Mouse (Mus musculus) stomach, embryonic 16.5 days (tissue): ENCODE results near the gene Med19. TPM values are rescaled to one million over a fixed set of nuclear protein-coding genes. Genes with fewer than 3 reads are reported as not detected.
A peak's percentile ranks its signal among the peaks of the same experiment; 100 is the strongest.

ENCODE experiments used
- ATAC-seq: fragments of 200-750 bp; cut with Nextera tagmentation; 2 replicates; pipeline ENCODE4 v1.8.0; 2017; ENCODE audit warnings: moderate number of reproducible peaks, moderate TSS enrichment; ENCODE audit not compliant: insufficient read depth, low FRiP score
- H3K27ac ChIP-seq: fragments of 300-500 bp; sonication (generic); 2 replicates; pipeline ENCODE4 v1.5.1; 2014; ENCODE audit warnings: low read length
- H3K27me3 ChIP-seq: fragments of 300-500 bp; sonication (generic); 2 replicates; pipeline ENCODE4 v1.6.1; 2014; ENCODE audit warnings: low read length, control low read depth, mixed read lengths; ENCODE audit not compliant: control insufficient read depth, insufficient read depth
- H3K36me3 ChIP-seq: fragments of 300-500 bp; sonication (generic); 2 replicates; pipeline ENCODE4 v1.6.1; 2014; ENCODE audit warnings: low read length; ENCODE audit not compliant: control insufficient read depth, insufficient read depth
- H3K4me1 ChIP-seq: fragments of 300-500 bp; sonication (generic); 2 replicates; pipeline ENCODE4 v1.6.1; 2014; ENCODE audit warnings: low read length, control low read depth, mixed read lengths; ENCODE audit not compliant: control insufficient read depth, insufficient read depth
- H3K4me2 ChIP-seq: fragments of 300-500 bp; sonication (generic); 2 replicates; pipeline ENCODE4 v1.6.1; 2014; ENCODE audit warnings: low read depth, low read length, mixed read lengths
- H3K4me3 ChIP-seq: fragments of 300-500 bp; sonication (generic); replicated peaks from 2 replicates; pipeline ENCODE4 v1.5.1; 2014; ENCODE audit warnings: mild to moderate bottlenecking, low read length
- H3K9ac ChIP-seq: fragments of 300-500 bp; sonication (generic); 2 replicates; pipeline ENCODE4 v1.6.1; 2014; ENCODE audit warnings: low read length
- H3K9me3 ChIP-seq: fragments of 300-500 bp; sonication (generic); replicated peaks from 2 replicates; pipeline ENCODE4 v1.6.1; 2016; ENCODE audit warnings: low read length, control low read depth; ENCODE audit not compliant: control insufficient read depth
- WGBS: fragments of 180-500 bp; shearing (Covaris S2); extraction: QIAGEN DNeasy Blood & Tissue Kit; methylation state at CpG from one replicate; pipeline ENCODE4 v1.1.7; 2014; 5-methylcytosine and 5-hydroxymethylcytosine counted together
- polyA plus RNA-seq: library from polyadenylated mRNA; unstranded; fragments of >200 nt; fragmentation: Nextera tagmentation; extraction: Ambion mirVana; gene quantifications from 2 replicates; pipeline ENCODE4 v1.2.1, GENCODE M21; 2015

The Med19 gene
- polyA plus RNA-seq, 1 experiment from 2014 or later: 28.3 TPM

GRCm38 (mm10) chr2:84638428-84639220 is 39.6 kb upstream of the Med19 start:
- ATAC-seq: no peak
- H3K9me3 ChIP-seq: no peaks in the 10 kb centered on the region
- WGBS: 28% methylated on average over 5 of the region's 5 CpGs
- no peak overlapping the region for H3K4me3 ChIP-seq
- H3K27ac ChIP-seq: peak overlapping the region; percentile 96
- H3K36me3 ChIP-seq: no peaks in the 10 kb centered on the region
- 0 out of 2 replicates have a peak overlapping the region, but pooled peaks have one; percentile 10 for H3K9ac ChIP-seq
- peak overlapping the region; percentile 53 for H3K4me2 ChIP-seq
- H3K4me1 ChIP-seq: peaks cover 71% of the 10 kb centered on the region
- H3K27me3 ChIP-seq: no peaks in the 10 kb centered on the region

- no peak overlapping the region for H3K9ac ChIP-seq
- no peaks in the 10 kb centered on the region for H3K36me3 ChIP-seq
- H3K9me3 ChIP-seq: no peaks in the 10 kb centered on the region
- H3K4me2 ChIP-seq: no peak overlapping the region
- no peaks in the 10 kb centered on the region for H3K27me3 ChIP-seq
- no peak overlapping the region for H3K27ac ChIP-seq
- no peak for ATAC-seq
- no peak overlapping the region for H3K4me3 ChIP-seq
- H3K4me1 ChIP-seq: peaks cover 56% of the 10 kb centered on the region
Observed at GRCm38 (mm10) chr2:84640833-84641232, 37.4 kb upstream of the Med19 start.

- H3K9me3 ChIP-seq: no peaks in the 10 kb centered on the region
- H3K4me2 ChIP-seq: peak overlapping the region; percentile 10; the same call in 1 of the 2 replicates
- no peak for ATAC-seq
- WGBS: 67% methylated on average over 1 of the region's 1 CpGs
- H3K9ac ChIP-seq: no peak overlapping the region
- H3K4me3 ChIP-seq: no peak overlapping the region
- H3K4me1 ChIP-seq: peaks cover 31% of the 10 kb centered on the region
- H3K36me3 ChIP-seq: no peaks in the 10 kb centered on the region
- H3K27ac ChIP-seq: no peak overlapping the region
- no peaks in the 10 kb centered on the region for H3K27me3 ChIP-seq
Observed at GRCm38 (mm10) chr2:84646138-84646537, 32.1 kb upstream of the Med19 start.

GRCm38 (mm10) chr2:84647051-84647568 is 31.1 kb upstream of the Med19 start:
- Histone ChIP-seq H3K4me1 (peaks cover 30% of the 10 kb centered on the region), H3K4me3 (peak overlapping the region; percentile 54), H3K27me3 (no peaks in the 10 kb centered on the region), H3K36me3 (no peaks in the 10 kb centered on the region), H3K27ac (no peak overlapping the region), H3K9ac (no peak overlapping the region), H3K4me2 (peak overlapping the region; percentile 72), H3K9me3 (no peaks in the 10 kb centered on the region)
- WGBS: 90% methylated on average over 6 of the region's 6 CpGs
- ATAC-seq: no peak

- 17% methylated on average over 6 of the region's 6 CpGs for WGBS
- H3K27ac ChIP-seq: peak overlapping the region; percentile 42; the same call in 1 of the 2 replicates
- no peaks in the 10 kb centered on the region for H3K36me3 ChIP-seq
- H3K27me3 ChIP-seq: no peaks in the 10 kb centered on the region
- peak overlapping the region; percentile 76 for H3K9ac ChIP-seq
- ATAC-seq: no peak
- peaks cover 21% of the 10 kb centered on the region for H3K4me1 ChIP-seq
- peak overlapping the region; percentile 72 for H3K4me2 ChIP-seq
- no peaks in the 10 kb centered on the region for H3K9me3 ChIP-seq
- H3K4me3 ChIP-seq: peak overlapping the region; percentile 54
Observed at GRCm38 (mm10) chr2:84648369-84648768, 29.8 kb upstream of the Med19 start.

- Histone ChIP-seq H3K27me3 (no peaks in the 10 kb centered on the region), H3K36me3 (no peaks in the 10 kb centered on the region), H3K9me3 (no peaks in the 10 kb centered on the region), H3K9ac (peak overlapping the region; percentile 86), H3K4me2 (peak overlapping the region; percentile 72), H3K4me1 (peaks cover 15% of the 10 kb centered on the region), H3K4me3 (peak overlapping the region; percentile 78), H3K27ac (peak overlapping the region; percentile 93)
- WGBS: 0% methylated on average over 10 of the region's 10 CpGs
- ATAC-seq: no peak
Observed at GRCm38 (mm10) chr2:84649674-84650073, 28.5 kb upstream of the Med19 start.

GRCm38 (mm10) chr2:84650464-84651195 is 27.6 kb upstream of the Med19 start, which contains the start of gene Ctnnd1:
TSS of gene Ctnnd1 (minus strand) at chr2:84650765.
- no peaks in the 10 kb centered on the region for H3K36me3 ChIP-seq
- peak within 1 kb of the TSS; percentile 72 for H3K4me2 ChIP-seq
- peak within 1 kb of the TSS; percentile 78 for H3K4me3 ChIP-seq
- 0% methylated on average over 15 of the region's 15 CpGs for WGBS
- H3K9ac ChIP-seq: peak within 1 kb of the TSS; percentile 90
- H3K4me1 ChIP-seq: peaks cover 15% of the 10 kb centered on the region
- no peaks in the 10 kb centered on the region for H3K9me3 ChIP-seq
- H3K27ac ChIP-seq: peak within 1 kb of the TSS; percentile 99
- H3K27me3 ChIP-seq: no peaks in the 10 kb centered on the region
- ATAC-seq: peak; percentile 99

- no peak overlapping the region for H3K4me3 ChIP-seq
- H3K27ac ChIP-seq: no peak overlapping the region
- H3K36me3 ChIP-seq: no peaks in the 10 kb centered on the region
- no peaks in the 10 kb centered on the region for H3K9me3 ChIP-seq
- ATAC-seq: no peak
- H3K4me2 ChIP-seq: no peak overlapping the region
- H3K27me3 ChIP-seq: no peaks in the 10 kb centered on the region
- H3K4me1 ChIP-seq: peaks cover 4% of the 10 kb centered on the region
- H3K9ac ChIP-seq: no peak overlapping the region
Observed at GRCm38 (mm10) chr2:84653354-84653753, 24.8 kb upstream of the Med19 start.

- WGBS: 70% methylated on average over 1 of the region's 1 CpGs
- ATAC-seq: no peak
Observed at GRCm38 (mm10) chr2:84655864-84656263, 22.3 kb upstream of the Med19 start.

More at GRCm38 (mm10) chr2:84655864-84656263, 22.3 kb upstream of the Med19 start:
- no peak overlapping the region for H3K9ac ChIP-seq
- H3K36me3 ChIP-seq: no peaks in the 10 kb centered on the region
- no peak overlapping the region for H3K27ac ChIP-seq
- no peaks in the 10 kb centered on the region for H3K9me3 ChIP-seq
- peaks cover 4% of the 10 kb centered on the region; the same call in 1 of the 2 replicates for H3K4me1 ChIP-seq
- H3K4me2 ChIP-seq: no peak overlapping the region
- H3K27me3 ChIP-seq: no peaks in the 10 kb centered on the region
- H3K4me3 ChIP-seq: no peak overlapping the region
